Mouse (Mus musculus) bone marrow macrophage, adult 2 months (primary cell): ENCODE results near the gene 4933417A18Rik. TPM values are rescaled to one million over a fixed set of nuclear protein-coding genes. Genes with fewer than 3 reads are reported as not detected.

Source experiments
- H3K27ac ChIP-seq: 2 replicates; pipeline ENCODE4 v1.5.1; 2012; ENCODE audit warnings: low read depth, low read length; ENCODE audit not compliant: insufficient read depth
- H3K4me1 ChIP-seq: 2 replicates; pipeline ENCODE4 v1.6.1; 2012; ENCODE audit warnings: low read length; ENCODE audit not compliant: control insufficient read depth, insufficient read depth
- H3K4me3 ChIP-seq: 2 replicates; pipeline ENCODE4 v1.5.1; 2012; ENCODE audit warnings: mild to moderate bottlenecking, low read length, moderate library complexity; ENCODE audit not compliant: insufficient read depth
- CTCF ChIP-seq: IDR thresholded peaks from 2 replicates; pipeline ENCODE4 v1.5.1; 2012; ENCODE audit warnings: low read depth, mild to moderate bottlenecking, low read length, moderate library complexity
- POLR2A ChIP-seq: IDR thresholded peaks from 2 replicates; pipeline ENCODE4 v1.6.1; 2012; ENCODE audit warnings: mild to moderate bottlenecking, low read depth, low read length, borderline replicate concordance
- polyA plus RNA-seq: library from polyadenylated mRNA; stranded (reverse); fragments of >200 nt; gene quantifications from 2 replicates; pipeline ENCODE4 v1.2.4, GENCODE M21; 2012; ENCODE audit not compliant: missing spikeins, insufficient read depth, insufficient read length

4933417A18Rik gene
- polyA plus RNA-seq, 1 experiment, result not detected

DNA sequence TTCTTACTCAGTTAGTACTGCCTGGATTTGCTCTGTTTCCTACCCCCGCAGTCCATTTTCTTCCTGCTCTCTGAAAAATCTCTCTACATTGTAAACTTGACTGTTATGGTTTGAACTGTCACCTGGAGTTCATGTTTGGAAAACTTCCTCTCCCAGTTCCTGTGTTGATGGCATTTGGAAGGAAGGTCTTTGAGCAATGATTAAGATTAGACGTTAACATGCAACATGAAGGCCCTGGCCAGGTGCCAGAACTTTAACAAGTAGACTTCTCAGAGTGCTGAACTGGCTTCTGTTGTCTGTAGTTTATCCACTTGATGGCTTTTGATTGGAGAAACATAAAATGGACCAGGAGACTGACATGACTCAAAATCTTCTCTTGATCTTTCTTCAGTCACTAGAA is 71.7 kb downstream of the 4933417A18Rik start:
- Histone ChIP-seq H3K4me3 (no peak overlapping the region), H3K27ac (no peak overlapping the region), H3K4me1 (peaks cover 21% of the 10 kb centered on the region)
- TF ChIP-seq POLR2A, result no peak
- TF ChIP-seq CTCF, result no peak

Other genes with a start within 250 kb of the 4933417A18Rik start
- gene Fam50b, start 189.6 kb upstream of the 4933417A18Rik start, polyA plus RNA-seq, result not detected in 2 replicates
- 72.9 and 79.3 TPM in 2 replicates for gene Prpf4b, start 49.1 kb upstream of the 4933417A18Rik start, polyA plus RNA-seq
- gene Fam217a, start 99 bp upstream of the 4933417A18Rik start, polyA plus RNA-seq, result not detected in 2 replicates
- not detected in 2 replicates for gene Eci3, start 39.4 kb downstream of the 4933417A18Rik start, polyA plus RNA-seq
- 47.4 and 50.5 TPM in 2 replicates for gene Eci2, start 102.7 kb downstream of the 4933417A18Rik start, polyA plus RNA-seq